Mouse (Mus musculus) liver, postnatal 0 days (tissue): ENCODE data around the gene Wdr25. TPM values are rescaled to one million over a fixed set of nuclear protein-coding genes. Genes with fewer than 3 reads are reported as not detected.
A peak's percentile ranks its signal among the peaks of the same experiment; 100 is the strongest.

Source experiments
- ATAC-seq: fragments of 200-750 bp; cut with Nextera tagmentation; 2 replicates; pipeline ENCODE4 v1.8.0; 2017; ENCODE audit warnings: mild to moderate bottlenecking, moderate library complexity
- DNase-seq: peaks from one replicate; pipeline ENCODE4 v3.0.0-alpha.2; 2016
- H3K27ac ChIP-seq: fragments of 300-500 bp; sonication (generic); 2 replicates; pipeline ENCODE4 v1.5.1; 2014; ENCODE audit warnings: antibody characterized with exemption, moderate library complexity, mild to moderate bottlenecking, low read depth
- H3K27me3 ChIP-seq: fragments of 300-500 bp; sonication (generic); 2 replicates; pipeline ENCODE4 v1.6.1; 2014; ENCODE audit warnings: low read length, control low read depth, mixed read lengths; ENCODE audit not compliant: insufficient read depth
- H3K36me3 ChIP-seq: fragments of 300-500 bp; sonication (generic); replicated peaks from 2 replicates; pipeline ENCODE4 v1.6.1; 2014; ENCODE audit warnings: mild to moderate bottlenecking, control low read depth, low read length, moderate library complexity, mixed read lengths; ENCODE audit not compliant: insufficient read depth
- H3K4me1 ChIP-seq: fragments of 300-500 bp; sonication (generic); 2 replicates; pipeline ENCODE4 v1.6.1; 2014; ENCODE audit warnings: antibody characterized with exemption, mild to moderate bottlenecking, control low read depth; ENCODE audit not compliant: insufficient read depth
- H3K4me2 ChIP-seq: fragments of 300-500 bp; sonication (generic); 2 replicates; pipeline ENCODE4 v1.6.1; 2014; ENCODE audit warnings: low read depth, mild to moderate bottlenecking, low read length, moderate library complexity, mixed read lengths
- H3K4me3 ChIP-seq: fragments of 300-500 bp; sonication (generic); 2 replicates; pipeline ENCODE4 v1.5.1; 2014; ENCODE audit warnings: low read depth, low read length
- H3K9ac ChIP-seq: fragments of 300-500 bp; sonication (generic); replicated peaks from 2 replicates; pipeline ENCODE4 v1.6.1; 2014; ENCODE audit warnings: mild to moderate bottlenecking, moderate library complexity
- H3K9me3 ChIP-seq: fragments of 300-500 bp; sonication (generic); 2 replicates; pipeline ENCODE4 v1.6.1; 2016; ENCODE audit warnings: mild to moderate bottlenecking, control low read depth, low read length, mixed read lengths
- CTCF ChIP-seq: sonication (generic); IDR thresholded peaks from 2 replicates; pipeline ENCODE4 v1.5.1; 2016; ENCODE audit warnings: antibody characterized with exemption, low read depth
- EP300 ChIP-seq: IDR thresholded peaks from 2 replicates; pipeline ENCODE4 v1.6.1; 2016; ENCODE audit warnings: antibody characterized with exemption, low read depth, mild to moderate bottlenecking
- WGBS: fragments of 180-500 bp; shearing (Covaris S2); extraction: QIAGEN DNeasy Blood & Tissue Kit; methylation state at CpG from one replicate; pipeline ENCODE4 v1.1.7; 2014; ENCODE audit not compliant: insufficient replicate concordance; 5-methylcytosine and 5-hydroxymethylcytosine counted together
- polyA plus RNA-seq: library from polyadenylated mRNA; unstranded; fragments of >200 nt; fragmentation: Nextera tagmentation; extraction: Ambion mirVana; gene quantifications from 2 replicates; pipeline ENCODE4 v1.2.1, GENCODE M21; 2015

Wdr25 gene
- polyA plus RNA-seq, 1 experiment from 2014 or later: 2.6 TPM

DNA sequence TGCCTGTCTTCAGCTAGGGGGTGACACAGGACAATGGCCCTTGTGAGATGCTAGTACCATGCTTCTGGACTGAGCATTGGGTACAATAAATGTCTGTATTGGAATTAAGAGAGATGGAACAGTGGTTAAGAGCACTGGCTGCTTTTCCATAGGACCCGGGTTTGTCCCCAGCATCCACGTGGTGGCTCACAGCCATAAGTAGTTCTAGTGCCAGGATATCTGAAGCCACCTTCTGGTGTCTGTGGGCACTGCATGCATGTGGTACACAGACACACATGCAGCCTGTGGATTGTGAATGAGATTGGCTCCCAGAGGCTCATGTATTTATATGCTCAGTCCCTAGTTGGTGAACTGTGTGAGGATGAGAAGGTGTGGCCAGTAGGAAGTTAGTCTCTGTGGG lies 23.9 kb upstream of the Wdr25 start:
- no peak overlapping the region for H3K4me2 ChIP-seq
- 0 out of 2 replicates have a peak, but pooled peaks cover 3% of the 10 kb centered on the region for H3K4me1 ChIP-seq
- no peaks in the 10 kb centered on the region for H3K9me3 ChIP-seq
- ATAC-seq: no peak
- no peak overlapping the region for H3K9ac ChIP-seq
- DNase-seq: peak; percentile 31
- no peaks in the 10 kb centered on the region for H3K27me3 ChIP-seq
- H3K27ac ChIP-seq: no peak overlapping the region
- 72% methylated on average over 2 of the region's 2 CpGs for WGBS
- TF ChIP-seq EP300: no peak
- peak; percentile 52 for TF ChIP-seq CTCF
- H3K36me3 ChIP-seq: peaks cover 39% of the 10 kb centered on the region
- H3K4me3 ChIP-seq: no peak overlapping the region

GRCm38 (mm10) chr12:108873122-108873521 lies 20.3 kb upstream of the Wdr25 start:
- Histone ChIP-seq H3K4me1 (no peaks in the 10 kb centered on the region), H3K4me3 (no peak overlapping the region), H3K27me3 (no peaks in the 10 kb centered on the region), H3K9ac (no peak overlapping the region), H3K4me2 (no peak overlapping the region), H3K27ac (no peak overlapping the region), H3K36me3 (peaks cover 42% of the 10 kb centered on the region), H3K9me3 (no peaks in the 10 kb centered on the region)
- no peak for TF ChIP-seq CTCF
- TF ChIP-seq EP300: no peak
- no peak for ATAC-seq
- WGBS: 74% methylated on average over 5 of the region's 5 CpGs
- DNase-seq: no peak

- no peak for ATAC-seq
- Histone ChIP-seq H3K27me3 (no peaks in the 10 kb centered on the region), H3K36me3 (peaks cover 46% of the 10 kb centered on the region), H3K4me1 (no peaks in the 10 kb centered on the region), H3K9ac (no peak overlapping the region), H3K4me2 (no peak overlapping the region), H3K27ac (no peak overlapping the region), H3K4me3 (no peak overlapping the region), H3K9me3 (no peaks in the 10 kb centered on the region)
- TF ChIP-seq EP300 (no peak), CTCF (no peak)
- 83% methylated on average over 4 of the region's 4 CpGs for WGBS
- no peak for DNase-seq
These were observed 14.3 kb upstream of the Wdr25 start for GRCm38 (mm10) chr12:108879138-108879537.

DNA sequence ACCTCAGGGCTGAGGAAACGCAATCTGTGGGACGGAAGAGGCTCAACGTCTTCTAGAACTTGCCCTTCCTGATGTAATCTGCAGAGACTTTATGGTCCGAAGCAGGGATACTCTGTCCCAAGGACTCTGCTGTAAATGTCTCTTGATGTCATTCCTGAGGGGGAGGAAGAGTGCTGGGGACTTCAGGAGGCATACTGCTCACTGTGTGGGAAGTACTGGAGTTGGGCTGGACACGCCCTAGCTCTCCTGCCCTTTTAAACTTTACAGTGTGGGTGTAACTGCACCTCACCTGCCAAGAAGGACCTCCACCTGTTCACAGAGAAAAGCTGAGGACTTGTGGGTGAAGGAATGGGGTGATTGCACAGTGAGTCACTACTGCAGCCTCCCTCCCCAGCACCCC lies 12.8 kb upstream of the Wdr25 start:
- Histone ChIP-seq H3K9ac (no peak overlapping the region), H3K36me3 (peaks cover 40% of the 10 kb centered on the region), H3K9me3 (no peaks in the 10 kb centered on the region), H3K27ac (no peak overlapping the region), H3K4me3 (no peak overlapping the region), H3K4me1 (no peaks in the 10 kb centered on the region), H3K4me2 (no peak overlapping the region), H3K27me3 (no peaks in the 10 kb centered on the region)
- no peak for DNase-seq
- WGBS: 79% methylated on average over 5 of the region's 5 CpGs
- TF ChIP-seq CTCF: no peak
- TF ChIP-seq EP300: no peak
- no peak for ATAC-seq

GRCm38 (mm10) chr12:108881192-108881591 lies 12.2 kb upstream of the Wdr25 start:
- peaks cover 41% of the 10 kb centered on the region for H3K36me3 ChIP-seq
- WGBS: 87% methylated on average over 3 of the region's 3 CpGs
- no peak for ATAC-seq

DNA sequence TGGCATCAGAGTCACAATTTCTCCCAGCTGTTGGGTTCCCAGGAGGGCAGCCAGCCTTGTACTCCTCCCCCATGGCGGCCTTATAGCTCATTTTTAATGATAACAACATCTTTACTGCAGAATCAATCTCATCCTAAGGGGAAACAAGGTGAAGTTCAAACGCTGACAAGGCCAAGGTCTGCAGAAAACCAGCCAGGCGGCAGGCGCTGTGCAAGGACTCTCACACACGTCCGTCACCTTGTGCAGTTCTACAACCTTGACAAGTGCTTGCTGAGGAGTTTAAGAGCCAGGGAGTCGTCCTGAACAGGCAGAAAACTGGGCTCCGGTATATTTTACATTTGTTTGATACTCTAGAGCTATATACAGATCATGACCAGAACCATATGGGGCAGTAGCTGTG lies 10.7 kb upstream of the Wdr25 start:
- Histone ChIP-seq H3K9ac (no peak overlapping the region), H3K36me3 (peaks cover 50% of the 10 kb centered on the region), H3K4me3 (no peak overlapping the region), H3K27me3 (no peaks in the 10 kb centered on the region), H3K27ac (no peak overlapping the region), H3K9me3 (no peaks in the 10 kb centered on the region), H3K4me2 (no peak overlapping the region), H3K4me1 (0 out of 2 replicates have a peak, but pooled peaks cover 7% of the 10 kb centered on the region)
- DNase-seq (no peak), ATAC-seq (no peak)
- 87% methylated on average over 8 of the region's 8 CpGs for WGBS
- TF ChIP-seq CTCF: no peak
- no peak for TF ChIP-seq EP300

More at GRCm38 (mm10) chr12:108881192-108881591, 12.2 kb upstream of the Wdr25 start:
- no peaks in the 10 kb centered on the region for H3K9me3 ChIP-seq
- no peak for TF ChIP-seq EP300
- TF ChIP-seq CTCF: no peak
- H3K4me1 ChIP-seq: no peaks in the 10 kb centered on the region
- DNase-seq: no peak
- H3K27me3 ChIP-seq: no peaks in the 10 kb centered on the region
- H3K4me3 ChIP-seq: no peak overlapping the region
- H3K27ac ChIP-seq: no peak overlapping the region
- no peak overlapping the region for H3K9ac ChIP-seq
- no peak overlapping the region for H3K4me2 ChIP-seq

DNA sequence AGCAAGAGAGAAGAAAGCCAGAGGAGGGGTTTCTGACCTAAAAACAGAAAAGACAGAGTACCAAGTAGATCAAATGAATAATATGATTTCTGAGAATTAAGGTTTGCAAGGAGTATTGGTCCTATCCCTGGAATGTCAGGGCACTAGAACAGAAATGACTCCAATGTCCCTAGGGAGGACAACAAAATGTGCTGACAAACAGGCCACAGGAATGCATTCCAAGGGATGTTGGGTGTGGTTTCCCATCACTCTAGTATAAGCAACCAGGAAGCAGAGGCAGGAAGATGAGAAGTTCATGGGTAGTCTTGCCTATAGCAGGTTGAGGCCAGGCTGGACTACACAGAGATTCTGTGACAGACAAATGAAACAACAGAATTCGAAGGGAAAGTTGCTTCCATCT lies 7.5 kb upstream of the Wdr25 start:
- WGBS: 78% methylated on average over 1 of the region's 1 CpGs
- H3K27me3 ChIP-seq: no peaks in the 10 kb centered on the region
- TF ChIP-seq CTCF (no peak), EP300 (no peak)
- no peak overlapping the region for H3K4me3 ChIP-seq
- H3K9ac ChIP-seq: no peak overlapping the region
- 0 out of 2 replicates have a peak, but pooled peaks cover 7% of the 10 kb centered on the region for H3K4me1 ChIP-seq
- H3K36me3 ChIP-seq: peaks cover 40% of the 10 kb centered on the region
- H3K27ac ChIP-seq: no peak overlapping the region
- ATAC-seq (no peak), DNase-seq (no peak)
- H3K4me2 ChIP-seq: no peak overlapping the region
- H3K9me3 ChIP-seq: no peaks in the 10 kb centered on the region
